Mouse (Mus musculus) lung, postnatal 25 days (tissue): ENCODE data around the gene Gm8206.
"Not testable (repeated sequence)": the region's sequence is repeated elsewhere in the genome, so short reads cannot be mapped to it uniquely, and the experiment has no call there.

Source experiments
- DNase-seq: peaks from one replicate; pipeline ENCODE4 v3.0.0; 2022; ENCODE audit warnings: low spot score

The Gm8206 gene

DNA sequence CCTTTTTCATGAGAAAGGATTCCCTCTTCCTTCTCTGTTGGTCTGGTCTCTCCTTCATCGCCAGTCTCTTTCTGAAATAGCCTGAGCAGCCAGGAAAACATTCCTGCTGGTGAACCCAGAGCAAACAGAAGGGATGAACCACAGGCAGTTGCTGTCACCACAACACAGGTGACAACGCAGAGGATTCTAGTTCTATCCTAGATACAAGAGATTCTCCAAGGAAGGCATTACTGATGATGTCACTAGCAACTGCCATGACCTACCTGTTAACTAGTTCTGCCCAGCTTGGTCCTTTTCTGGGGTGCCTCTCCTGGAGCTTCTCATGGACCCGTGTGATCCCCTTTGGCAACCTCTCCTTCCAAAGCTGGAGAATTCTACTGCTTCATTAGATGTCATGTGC lies at the start of gene Gm8206:
TSS of gene Gm8206 (minus strand) at position 101 of the 400 bp plus-strand sequence.
- not testable (repeated sequence) for DNase-seq

DNA sequence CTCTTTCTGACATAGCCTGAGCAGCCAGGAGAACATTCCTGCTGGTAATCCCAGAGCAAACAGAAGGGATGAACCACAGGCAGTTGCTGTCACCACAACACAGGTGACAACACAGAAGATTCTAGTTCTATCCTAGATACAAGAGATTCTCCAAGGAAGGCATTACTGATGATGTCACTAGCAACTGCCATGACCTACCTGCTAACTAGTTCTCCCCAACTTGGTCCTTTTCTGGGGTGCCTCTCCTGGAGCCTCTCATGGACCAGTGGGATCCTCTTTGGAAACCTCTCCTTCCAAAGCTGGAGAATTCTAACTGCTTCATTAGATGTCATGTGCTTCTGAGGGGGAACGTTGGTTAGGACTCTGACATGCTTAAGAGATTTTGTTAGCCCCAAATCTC lies 32.0 kb upstream of the Gm8206 start, which contains the start of gene Gm3476:
TSS of gene Gm3476 (minus strand) at position 101 of the 400 bp plus-strand sequence.
- DNase-seq = not testable (repeated sequence)

DNA sequence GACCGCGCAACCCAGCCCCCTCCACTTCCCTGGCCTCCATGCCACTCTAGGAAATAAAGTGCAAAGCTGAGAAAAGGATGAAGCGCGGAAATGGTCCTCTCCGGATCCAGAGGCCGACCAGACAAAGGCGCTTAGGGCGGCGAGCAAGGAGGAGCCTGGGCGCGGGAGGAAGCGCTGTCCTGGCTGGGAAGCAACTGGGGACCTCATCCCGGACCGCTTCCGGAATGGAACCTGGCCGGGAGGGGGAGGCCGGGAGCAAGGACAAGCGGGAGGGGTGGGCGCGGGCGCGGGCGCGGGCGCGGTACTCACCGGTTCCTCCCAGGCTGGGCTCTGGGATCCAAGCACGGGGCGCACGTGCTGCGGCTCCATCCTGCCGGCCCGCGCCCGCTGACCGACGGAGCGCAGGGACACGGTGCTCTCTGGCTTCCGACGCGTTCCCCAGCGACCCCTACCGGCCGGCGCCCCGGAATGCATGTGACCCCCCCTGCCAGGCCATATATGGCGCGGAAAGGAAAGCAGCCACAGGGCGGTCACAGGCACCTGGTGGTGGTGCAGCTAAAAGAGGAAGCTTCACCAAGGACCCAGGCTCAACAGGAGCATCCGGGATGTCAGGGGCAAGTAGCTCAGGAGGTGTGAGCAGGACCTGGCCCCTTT lies 14.7 kb upstream of the Gm8206 start, which contains the start of gene Gm3468:
TSS of gene Gm3468 (minus strand) at position 394 of the 654 bp plus-strand sequence.
- peak; percentile 26 for DNase-seq

DNA sequence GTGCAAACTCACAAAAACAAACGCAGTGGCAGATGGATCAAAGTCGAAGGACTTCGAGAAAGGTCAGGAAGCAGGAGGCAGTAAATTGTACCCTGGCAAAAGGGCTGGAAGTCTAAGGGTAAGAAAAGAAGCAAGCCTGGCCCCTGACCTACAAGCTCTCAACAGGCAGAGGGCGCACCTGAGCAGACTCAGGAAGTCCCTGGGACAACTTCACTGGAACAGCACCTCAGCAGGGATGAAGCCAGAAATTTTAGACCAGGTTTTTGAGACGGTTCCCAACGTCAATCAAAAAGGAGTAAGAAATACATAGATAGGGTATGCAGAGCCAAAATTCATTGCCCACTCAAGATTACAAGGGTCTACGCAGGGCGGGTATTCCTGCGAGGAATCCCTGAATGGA lies 13.8 kb upstream of the Gm8206 start:
- not testable (repeated sequence) for DNase-seq

DNA sequence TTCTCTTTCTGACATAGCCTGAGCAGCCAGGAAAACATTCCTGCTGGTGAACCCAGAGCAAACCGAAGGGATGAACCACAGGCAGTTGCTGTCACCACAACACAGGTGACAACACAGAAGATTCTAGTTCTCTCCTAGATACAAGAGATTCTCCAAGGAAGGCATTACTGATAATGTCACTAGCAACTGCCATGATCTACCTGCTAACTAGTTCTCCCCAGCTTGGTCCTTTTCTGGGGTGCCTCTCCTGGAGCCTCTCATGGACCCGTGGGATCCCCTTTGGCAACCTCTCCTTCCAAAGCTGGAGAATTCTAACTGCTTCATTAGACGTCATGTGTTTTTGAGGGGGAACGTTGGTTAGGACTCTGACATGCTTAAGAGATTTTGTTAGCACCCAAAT lies 35.6 kb downstream of the Gm8206 start, which contains the start of gene Gm6337:
TSS of gene Gm6337 (minus strand) at position 101 of the 400 bp plus-strand sequence.
- not testable (repeated sequence) for DNase-seq

DNA sequence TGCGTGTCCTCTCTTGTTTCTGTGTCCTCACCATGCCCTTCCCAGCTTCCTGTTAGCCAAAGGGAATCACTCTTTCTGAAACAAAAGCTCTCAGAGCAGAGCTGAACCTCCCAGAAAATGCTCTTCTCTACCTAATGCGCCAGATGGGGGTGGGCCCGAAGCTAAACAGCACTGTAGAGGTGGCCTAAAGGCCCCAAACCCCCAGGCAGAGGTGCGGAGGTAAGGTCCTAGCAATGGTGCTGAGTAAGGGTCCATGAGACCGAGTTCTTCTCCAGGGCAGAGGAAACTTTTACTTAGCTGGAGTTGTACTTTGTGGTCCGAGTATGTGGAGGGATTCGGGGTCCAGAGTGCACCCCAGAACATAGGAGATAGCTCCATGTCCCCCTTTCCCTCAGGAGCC lies 106.6 kb downstream of the Gm8206 start:
- not testable (repeated sequence) for DNase-seq

DNA sequence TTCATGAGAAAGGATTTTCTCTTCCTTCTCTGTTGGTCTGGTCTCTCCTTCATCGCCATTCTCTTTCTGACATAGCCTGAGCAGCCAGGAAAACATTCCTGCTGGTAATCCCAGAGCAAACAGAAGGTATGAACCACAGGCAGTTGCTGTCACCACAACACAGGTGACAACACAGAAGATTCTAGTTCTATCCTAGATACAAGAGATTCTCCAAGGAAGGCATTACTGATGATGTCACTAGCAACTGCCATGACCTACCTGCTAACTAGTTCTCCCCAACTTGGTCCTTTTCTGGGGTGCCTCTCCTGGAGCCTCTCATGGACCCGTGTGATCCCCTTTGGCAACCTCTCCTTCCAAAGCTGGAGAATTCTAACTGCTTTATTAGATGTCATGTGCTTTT lies 114.7 kb downstream of the Gm8206 start, which contains the start of gene Gm3453:
TSS of gene Gm3453 (minus strand) at position 101 of the 400 bp plus-strand sequence.
- not testable (repeated sequence) for DNase-seq
